Mouse (Mus musculus) ovary, postnatal 10 days (tissue): ENCODE measurements at regions not wholly inside any gene's neighbourhood (a gene's known extent, or its start where the extent isn't known, plus 50 kb on each side); places are given as distances from the start of the nearest gene placed in this dataset.
"Not testable (repeated sequence)": the region's sequence is repeated elsewhere in the genome, so short reads cannot be mapped to it uniquely, and the experiment has no call there.

Source experiments
- DNase-seq: peaks from one replicate; pipeline ENCODE4 v3.0.0; 2022; ENCODE audit warnings: low spot score

- DNase-seq: peak; percentile 7
These were observed 150.0 kb downstream of the Kcnrg start for GRCm38 (mm10) chr14:61757086-61757822.

GRCm38 (mm10) chr14:61757823-61758175 lies 150.5 kb downstream of the Kcnrg start:
- no peak for DNase-seq

- DNase-seq: no peak
These were observed 151.3 kb downstream of the Kcnrg start for GRCm38 (mm10) chr14:61758586-61758985.

GRCm38 (mm10) chr14:61760176-61760575 lies 152.9 kb downstream of the Kcnrg start:
- not testable (repeated sequence) for DNase-seq

GRCm38 (mm10) chr14:61762076-61762475 lies 154.8 kb downstream of the Kcnrg start:
- DNase-seq: no peak

GRCm38 (mm10) chr14:61769881-61770280 lies 162.6 kb downstream of the Kcnrg start:
- DNase-seq: no peak

- no peak for DNase-seq
These were observed 166.9 kb downstream of the Kcnrg start for GRCm38 (mm10) chr14:61774171-61774570.

GRCm38 (mm10) chr14:61778618-61779017 lies 171.4 kb downstream of the Kcnrg start:
- no peak for DNase-seq

GRCm38 (mm10) chr14:61783206-61783605 lies 175.9 kb downstream of the Kcnrg start:
- DNase-seq: no peak

- DNase-seq: no peak
These were observed 177.4 kb downstream of the Kcnrg start for GRCm38 (mm10) chr14:61784609-61785008.

- DNase-seq: no peak
These were observed 178.8 kb downstream of the Kcnrg start for GRCm38 (mm10) chr14:61786031-61786430.

- DNase-seq: no peak
These were observed 180.5 kb downstream of the Kcnrg start for GRCm38 (mm10) chr14:61787746-61788145.

GRCm38 (mm10) chr14:61788998-61789790 lies 181.9 kb downstream of the Kcnrg start:
- no peak for DNase-seq

GRCm38 (mm10) chr14:61795976-61796645 lies 188.9 kb downstream of the Kcnrg start:
- no peak for DNase-seq

- no peak for DNase-seq
These were observed 189.4 kb downstream of the Kcnrg start for GRCm38 (mm10) chr14:61796671-61797070.

- DNase-seq: no peak
These were observed 196.2 kb downstream of the Kcnrg start for GRCm38 (mm10) chr14:61803421-61803925.

- no peak for DNase-seq
These were observed 198.2 kb downstream of the Kcnrg start for GRCm38 (mm10) chr14:61805433-61805832.

GRCm38 (mm10) chr14:61808193-61808592 lies 200.9 kb downstream of the Kcnrg start:
- DNase-seq: no peak

GRCm38 (mm10) chr14:61809716-61810437 lies 202.6 kb downstream of the Kcnrg start:
- DNase-seq: no peak

- DNase-seq: no peak
These were observed 203.6 kb downstream of the Kcnrg start for GRCm38 (mm10) chr14:61810836-61811235.

GRCm38 (mm10) chr14:61817711-61818110 lies 210.5 kb downstream of the Kcnrg start:
- no peak for DNase-seq

- no peak for DNase-seq
These were observed 211.1 kb downstream of the Kcnrg start for GRCm38 (mm10) chr14:61818365-61818764.
